Mouse (Mus musculus) limb, embryonic 15.5 days (tissue): Measurements from ENCODE around the gene Igsf9. TPM values are rescaled to one million over a fixed set of nuclear protein-coding genes. Genes with fewer than 3 reads are reported as not detected.

ENCODE experiments used
- ATAC-seq: fragments of 200-750 bp; cut with Nextera tagmentation; 2 replicates; pipeline ENCODE4 v1.8.0; 2017; ENCODE audit warnings: low read depth, moderate TSS enrichment; ENCODE audit not compliant: insufficient number of reproducible peaks, low FRiP score, low TSS enrichment
- H3K27ac ChIP-seq: fragments of 300-500 bp; sonication (generic); 2 replicates; pipeline ENCODE4 v1.5.1; 2015; ENCODE audit warnings: moderate library complexity, mild to moderate bottlenecking, inconsistent platforms
- H3K27me3 ChIP-seq: fragments of 300-500 bp; sonication (generic); 2 replicates; pipeline ENCODE4 v1.6.1; 2015; ENCODE audit warnings: inconsistent platforms
- H3K36me3 ChIP-seq: fragments of 300-500 bp; sonication (generic); 2 replicates; pipeline ENCODE4 v1.6.1; 2015; ENCODE audit warnings: inconsistent platforms
- H3K4me1 ChIP-seq: fragments of 300-500 bp; sonication (generic); 2 replicates; pipeline ENCODE4 v1.6.1; 2015; ENCODE audit warnings: inconsistent platforms
- H3K4me2 ChIP-seq: fragments of 300-500 bp; sonication (generic); 2 replicates; pipeline ENCODE4 v1.6.1; 2015; ENCODE audit warnings: mild to moderate bottlenecking, inconsistent platforms
- H3K4me3 ChIP-seq: fragments of 300-500 bp; sonication (generic); 2 replicates; pipeline ENCODE4 v1.5.1; 2015; ENCODE audit warnings: mild to moderate bottlenecking, inconsistent platforms
- H3K9ac ChIP-seq: fragments of 300-500 bp; sonication (generic); 2 replicates; pipeline ENCODE4 v1.6.1; 2015; ENCODE audit warnings: inconsistent platforms
- H3K9me3 ChIP-seq: fragments of 300-500 bp; sonication (generic); 2 replicates; pipeline ENCODE4 v1.6.1; 2016; ENCODE audit warnings: inconsistent platforms
- WGBS: fragments of 180-500 bp; shearing (Covaris S2); methylation state at CpG from one replicate; pipeline ENCODE4 v1.1.7; 2015; 5-methylcytosine and 5-hydroxymethylcytosine counted together
- polyA plus RNA-seq: library from polyadenylated mRNA; unstranded; fragments of >200 nt; fragmentation: Nextera tagmentation; extraction: Ambion mirVana; gene quantifications from 2 replicates; pipeline ENCODE4 v1.2.1, GENCODE M21; 2015

Gene Igsf9
- polyA plus RNA-seq, 1 experiment from 2014 or later = 41.0 TPM

- no peak for ATAC-seq
- no peak overlapping the region for H3K4me3 ChIP-seq
- H3K9me3 ChIP-seq = no peaks in the 10 kb centered on the region
- no peaks in the 10 kb centered on the region for H3K27me3 ChIP-seq
- WGBS = 69% methylated on average over 8 of the region's 8 CpGs
- no peaks in the 10 kb centered on the region for H3K36me3 ChIP-seq
- no peak overlapping the region for H3K4me2 ChIP-seq
- H3K27ac ChIP-seq = no peak overlapping the region
- no peaks in the 10 kb centered on the region for H3K4me1 ChIP-seq
- no peak overlapping the region for H3K9ac ChIP-seq
Observed at GRCm38 (mm10) chr1:172469810-172470448, 11.7 kb upstream of the Igsf9 start.

DNA sequence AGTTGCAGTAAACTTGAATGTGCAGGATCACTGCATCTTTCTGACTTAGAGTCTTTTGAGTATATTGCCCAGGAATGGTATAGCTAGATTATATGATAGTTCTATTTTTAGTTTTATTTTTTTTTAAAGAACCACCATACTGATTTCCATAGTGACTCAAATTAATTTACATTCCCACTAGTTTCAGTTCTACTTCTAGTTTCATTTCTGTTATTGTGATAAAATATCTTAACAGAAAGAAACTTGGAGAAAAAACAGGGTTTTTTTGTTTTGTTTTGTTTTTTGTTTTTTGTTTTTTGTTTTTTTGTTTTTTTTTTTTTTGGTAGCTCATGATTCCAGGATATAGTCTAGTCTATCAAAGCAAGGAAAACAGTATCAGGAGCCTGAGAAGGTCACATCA, 8.7 kb upstream of the Igsf9 start:
- no peaks in the 10 kb centered on the region for H3K27me3 ChIP-seq
- H3K9ac ChIP-seq = no peak overlapping the region
- no peak overlapping the region for H3K27ac ChIP-seq
- no peaks in the 10 kb centered on the region for H3K36me3 ChIP-seq
- no peak overlapping the region for H3K4me3 ChIP-seq
- no peak overlapping the region for H3K4me2 ChIP-seq
- no peak for ATAC-seq
- no peaks in the 10 kb centered on the region for H3K4me1 ChIP-seq
- H3K9me3 ChIP-seq = no peaks in the 10 kb centered on the region

GRCm38 (mm10) chr1:172474196-172474595, 7.4 kb upstream of the Igsf9 start:
- H3K4me1 ChIP-seq = no peaks in the 10 kb centered on the region
- no peak overlapping the region for H3K27ac ChIP-seq
- no peak overlapping the region for H3K4me3 ChIP-seq
- H3K4me2 ChIP-seq = no peak overlapping the region
- WGBS = 84% methylated on average over 3 of the region's 3 CpGs
- H3K9ac ChIP-seq = no peak overlapping the region
- no peaks in the 10 kb centered on the region for H3K9me3 ChIP-seq
- H3K36me3 ChIP-seq = no peaks in the 10 kb centered on the region
- H3K27me3 ChIP-seq = no peaks in the 10 kb centered on the region
- ATAC-seq = no peak

DNA sequence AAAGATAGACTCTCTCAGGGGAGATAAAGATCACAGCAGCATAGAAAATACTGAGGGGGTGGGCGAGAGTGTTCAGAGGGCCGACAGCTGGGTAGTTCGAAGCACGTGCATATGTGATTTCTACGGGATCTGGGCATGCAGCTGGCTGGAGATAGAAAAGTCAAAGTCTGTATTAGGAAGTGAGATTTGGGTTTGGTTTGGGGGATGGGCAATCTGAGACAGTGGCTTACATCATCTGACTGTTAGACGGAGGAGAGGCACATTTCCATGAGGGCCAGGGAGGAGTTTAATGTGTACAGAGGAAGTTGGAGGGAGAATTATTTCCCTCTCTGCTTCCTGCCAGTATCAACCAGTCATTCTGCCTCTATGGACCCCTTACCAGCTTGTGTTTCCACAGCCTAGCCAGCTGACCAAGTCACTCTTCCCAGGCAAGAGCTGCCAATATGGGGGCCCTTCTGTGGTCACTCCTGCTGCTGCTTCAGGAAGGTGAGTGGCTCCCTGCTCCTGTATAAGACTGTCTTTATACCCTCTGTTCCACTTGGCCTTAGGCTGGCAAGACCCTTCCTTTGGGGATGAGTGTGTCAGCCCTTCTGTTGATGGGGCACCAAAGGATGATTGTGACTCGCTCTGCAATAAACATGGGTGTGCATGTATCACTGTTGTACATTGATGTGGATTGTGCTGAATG, 6.4 kb upstream of the Igsf9 start, which contains the start of gene Slamf9:
Gene Slamf9, plus strand, starts transcription at position 305 of the 688 bp plus-strand sequence.
- Histone ChIP-seq H3K27me3 (no peaks in the 10 kb centered on the region), H3K36me3 (no peaks in the 10 kb centered on the region), H3K9ac (no peak within 1 kb of the TSS), H3K4me1 (no peaks in the 10 kb centered on the region), H3K4me2 (no peak within 1 kb of the TSS), H3K4me3 (no peak within 1 kb of the TSS), H3K9me3 (no peaks in the 10 kb centered on the region), H3K27ac (no peak within 1 kb of the TSS)
- 59% methylated on average over 7 of the region's 7 CpGs for WGBS
- ATAC-seq = no peak

DNA sequence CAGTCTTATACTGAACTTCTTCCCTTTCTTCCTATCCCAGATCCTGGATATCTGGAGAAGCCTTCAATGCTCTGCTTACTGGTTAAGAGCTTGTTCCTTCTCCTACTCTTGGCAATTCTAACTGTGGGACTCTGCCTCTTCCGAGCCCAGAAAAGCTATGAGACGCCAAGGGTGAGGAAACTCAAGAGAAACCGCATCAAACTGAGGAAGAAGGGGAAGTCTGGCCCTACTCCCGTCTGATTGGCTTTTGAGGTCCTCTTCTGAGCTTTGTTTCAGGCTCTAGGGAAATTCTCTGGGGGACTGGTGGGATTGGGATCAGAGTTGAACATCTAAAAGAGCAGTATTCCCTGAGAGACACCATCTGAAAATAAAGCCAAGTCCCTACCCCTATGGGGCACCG, 3.6 kb upstream of the Igsf9 start:
- Histone ChIP-seq H3K4me3 (no peak overlapping the region), H3K4me1 (peaks cover 18% of the 10 kb centered on the region), H3K9ac (no peak overlapping the region), H3K27me3 (0 out of 2 replicates have a peak, but pooled peaks cover 3% of the 10 kb centered on the region), H3K36me3 (no peaks in the 10 kb centered on the region), H3K27ac (no peak overlapping the region), H3K9me3 (no peaks in the 10 kb centered on the region), H3K4me2 (no peak overlapping the region)
- 76% methylated on average over 5 of the region's 5 CpGs for WGBS
- ATAC-seq = no peak

DNA sequence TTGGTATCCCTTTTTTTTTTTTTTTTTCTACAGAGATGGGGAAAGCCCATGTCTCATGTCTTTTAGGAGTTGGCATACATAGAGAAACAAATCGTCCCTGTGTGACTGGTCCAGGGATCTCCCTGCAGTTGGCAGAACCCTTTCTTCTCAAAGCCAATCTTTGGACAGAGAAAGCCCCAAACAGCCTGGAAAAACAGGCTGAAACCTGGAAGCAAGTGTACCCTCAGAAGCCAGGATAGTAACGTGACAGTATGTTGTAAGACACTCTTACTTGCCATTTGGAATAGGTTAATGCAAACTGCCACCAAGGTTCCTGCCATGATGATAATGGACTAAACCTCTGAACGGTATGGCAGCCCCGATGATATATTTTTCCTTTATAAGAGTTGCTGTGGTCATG, 1.2 kb upstream of the Igsf9 start:
- H3K4me2 ChIP-seq = no peak overlapping the region
- no peak for ATAC-seq
- H3K27ac ChIP-seq = no peak overlapping the region
- WGBS = 87% methylated on average over 4 of the region's 4 CpGs
- no peak overlapping the region for H3K9ac ChIP-seq
- H3K4me3 ChIP-seq = no peak overlapping the region
- 0 out of 2 replicates have a peak, but pooled peaks cover 3% of the 10 kb centered on the region for H3K27me3 ChIP-seq
- no peaks in the 10 kb centered on the region for H3K9me3 ChIP-seq
- peaks cover 39% of the 10 kb centered on the region for H3K4me1 ChIP-seq
- H3K36me3 ChIP-seq = 0 out of 2 replicates have a peak, but pooled peaks cover 2% of the 10 kb centered on the region

DNA sequence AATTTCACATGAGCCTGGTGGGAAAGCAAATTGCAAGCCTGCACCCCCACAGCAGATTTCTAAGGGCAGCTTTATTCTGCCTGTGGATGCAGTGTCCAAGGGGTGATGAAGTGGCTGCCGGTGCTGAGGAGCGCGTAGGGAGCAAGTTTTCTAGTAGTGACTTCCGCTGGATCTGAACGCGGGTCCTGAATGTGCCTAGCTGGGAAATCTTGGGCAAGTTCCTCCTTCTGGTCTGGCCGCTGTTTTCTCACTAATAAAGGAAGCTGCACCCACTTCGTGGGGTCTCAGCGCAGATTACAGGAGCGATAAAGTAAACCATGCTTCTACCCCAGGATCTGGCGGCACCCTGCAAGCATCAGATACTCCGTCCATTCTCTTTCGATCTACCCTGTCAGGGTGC, 477 bp upstream of the Igsf9 start:
- ATAC-seq = no peak
- peak overlapping the region; percentile 86 for H3K4me2 ChIP-seq
- no peaks in the 10 kb centered on the region for H3K9me3 ChIP-seq
- H3K4me1 ChIP-seq = peaks cover 44% of the 10 kb centered on the region
- H3K27ac ChIP-seq = no peak overlapping the region; the same call in 1 of the 2 replicates
- H3K36me3 ChIP-seq = 0 out of 2 replicates have a peak, but pooled peaks cover 2% of the 10 kb centered on the region
- peak overlapping the region; percentile 59 for H3K4me3 ChIP-seq
- WGBS = 15% methylated on average over 13 of the region's 13 CpGs
- H3K9ac ChIP-seq = no peak overlapping the region
- 0 out of 2 replicates have a peak, but pooled peaks cover 3% of the 10 kb centered on the region for H3K27me3 ChIP-seq

DNA sequence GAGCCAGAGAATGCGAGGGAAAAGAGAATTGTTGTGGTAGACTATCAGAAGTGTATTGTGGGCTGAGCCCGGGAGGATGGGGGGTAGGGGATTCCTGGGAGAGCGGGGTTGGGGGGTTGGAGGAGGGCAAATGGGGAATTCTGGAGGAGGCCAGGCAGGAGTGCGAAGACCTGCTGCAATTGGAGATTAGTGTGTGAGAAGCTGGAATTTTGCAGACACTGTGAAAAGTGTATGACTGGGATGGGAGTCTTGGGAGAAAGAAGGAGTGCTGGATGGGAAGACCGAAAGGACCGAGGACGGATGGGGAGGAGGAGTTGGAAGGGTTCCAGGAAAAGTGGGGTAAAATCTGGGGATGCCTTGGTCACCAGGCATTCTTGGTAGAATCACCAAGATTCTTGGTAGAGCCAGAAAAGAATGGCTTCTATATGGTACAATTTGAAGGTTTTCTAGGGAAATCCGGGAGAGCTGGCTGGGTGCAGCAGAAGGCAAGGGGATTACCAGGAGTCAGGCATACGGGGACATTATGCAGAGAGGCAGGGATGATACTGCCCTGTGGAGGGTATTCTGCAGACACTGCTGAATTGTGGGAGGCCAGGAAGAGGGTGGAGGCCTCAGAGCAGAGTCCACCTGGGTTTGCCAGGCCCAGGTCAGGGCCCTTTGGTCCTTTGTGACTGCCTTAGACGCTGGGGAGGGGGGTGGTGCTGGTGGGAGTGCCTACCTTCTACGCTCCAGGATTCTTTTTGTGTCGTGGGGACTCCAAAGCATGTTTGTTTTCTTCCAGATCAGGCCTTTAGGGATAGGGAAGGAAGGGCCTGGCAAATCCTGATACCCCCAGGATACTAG, 1.2 kb downstream of the Igsf9 start:
- Histone ChIP-seq H3K9ac (peak overlapping the region; percentile 44), H3K27me3 (0 out of 2 replicates have a peak, but pooled peaks cover 3% of the 10 kb centered on the region), H3K4me1 (peaks cover 47% of the 10 kb centered on the region), H3K4me2 (peak overlapping the region; percentile 86), H3K4me3 (peak overlapping the region; percentile 59), H3K27ac (peak overlapping the region; percentile 57), H3K9me3 (no peaks in the 10 kb centered on the region), H3K36me3 (peaks cover 2% of the 10 kb centered on the region; the same call in 1 of the 2 replicates)
- ATAC-seq = no peak
- WGBS = 6% methylated on average over 12 of the region's 12 CpGs

- peaks cover 2% of the 10 kb centered on the region; the same call in 1 of the 2 replicates for H3K36me3 ChIP-seq
- H3K9ac ChIP-seq = no peak overlapping the region
- ATAC-seq = no peak
- 0 out of 2 replicates have a peak, but pooled peaks cover 3% of the 10 kb centered on the region for H3K27me3 ChIP-seq
- peaks cover 49% of the 10 kb centered on the region for H3K4me1 ChIP-seq
- WGBS = 20% methylated on average over 4 of the region's 4 CpGs
- peak overlapping the region; percentile 86 for H3K4me2 ChIP-seq
- H3K4me3 ChIP-seq = peak overlapping the region; percentile 59
- H3K27ac ChIP-seq = no peak overlapping the region
- no peaks in the 10 kb centered on the region for H3K9me3 ChIP-seq
Observed at GRCm38 (mm10) chr1:172483361-172483660, 1.7 kb downstream of the Igsf9 start.

DNA sequence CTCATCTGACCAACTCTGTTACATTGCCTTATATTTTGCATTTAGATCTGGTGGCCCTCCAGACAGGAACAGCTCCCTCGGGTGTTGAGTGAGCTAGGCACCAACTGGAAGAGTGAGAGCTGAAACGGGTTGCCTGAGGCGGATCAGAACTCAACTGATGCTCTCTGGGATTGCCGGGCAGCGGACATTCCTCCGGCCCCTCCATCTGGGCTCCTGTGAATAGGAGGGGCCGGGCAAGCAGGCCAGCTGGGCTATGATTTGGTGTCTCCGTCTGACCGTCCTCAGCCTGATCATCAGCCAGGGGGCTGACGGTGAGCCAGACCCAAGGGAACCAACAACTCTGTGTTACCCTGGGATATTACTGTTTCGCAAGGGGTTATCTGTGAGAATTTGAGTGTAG, 2.6 kb downstream of the Igsf9 start:
- peaks cover 50% of the 10 kb centered on the region for H3K4me1 ChIP-seq
- peak overlapping the region; percentile 86 for H3K4me2 ChIP-seq
- 0 out of 2 replicates have a peak, but pooled peaks cover 3% of the 10 kb centered on the region for H3K27me3 ChIP-seq
- H3K9ac ChIP-seq = no peak overlapping the region
- no peak overlapping the region for H3K27ac ChIP-seq
- 57% methylated on average over 11 of the region's 11 CpGs for WGBS
- H3K4me3 ChIP-seq = 0 out of 2 replicates have a peak overlapping the region, but pooled peaks have one; percentile 8
- H3K36me3 ChIP-seq = peaks cover 2% of the 10 kb centered on the region; the same call in 1 of the 2 replicates
- no peak for ATAC-seq
- no peaks in the 10 kb centered on the region for H3K9me3 ChIP-seq

DNA sequence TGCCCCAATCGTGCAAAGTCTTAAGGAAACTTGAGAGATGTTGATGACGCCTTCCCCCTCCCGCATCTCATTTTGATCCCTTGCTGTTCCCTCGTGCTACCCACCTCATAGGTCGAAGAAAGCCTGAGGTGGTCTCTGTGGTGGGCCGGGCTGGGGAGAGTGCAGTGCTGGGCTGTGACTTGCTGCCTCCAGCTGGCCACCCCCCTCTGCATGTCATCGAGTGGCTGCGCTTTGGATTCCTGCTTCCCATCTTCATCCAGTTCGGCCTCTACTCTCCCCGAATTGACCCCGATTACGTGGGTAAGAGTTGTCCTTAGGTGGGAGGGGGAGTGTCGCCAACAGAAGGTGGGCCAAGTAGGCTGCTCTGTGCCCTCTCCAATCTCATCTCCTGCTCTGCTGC, 3.1 kb downstream of the Igsf9 start:
- Histone ChIP-seq H3K36me3 (peaks cover 2% of the 10 kb centered on the region; the same call in 1 of the 2 replicates), H3K27ac (no peak overlapping the region), H3K9ac (no peak overlapping the region), H3K4me3 (no peak overlapping the region), H3K9me3 (no peaks in the 10 kb centered on the region), H3K4me2 (peak overlapping the region; percentile 86), H3K27me3 (0 out of 2 replicates have a peak, but pooled peaks cover 3% of the 10 kb centered on the region), H3K4me1 (peaks cover 50% of the 10 kb centered on the region)
- no peak for ATAC-seq
- WGBS = 57% methylated on average over 13 of the region's 13 CpGs
